Mouse (Mus musculus) right cerebral cortex, postnatal 4 days (tissue): ENCODE results near the gene Fbln1.
A peak's percentile ranks its signal among the peaks of the same experiment; 100 is the strongest.
"Not testable (repeated sequence)": the region's sequence is repeated elsewhere in the genome, so short reads cannot be mapped to it uniquely, and the experiment has no call there.

Experiments used
- DNase-seq: peaks from one replicate; pipeline ENCODE4 v3.0.0-alpha.2; 2022

Fbln1 gene

DNA sequence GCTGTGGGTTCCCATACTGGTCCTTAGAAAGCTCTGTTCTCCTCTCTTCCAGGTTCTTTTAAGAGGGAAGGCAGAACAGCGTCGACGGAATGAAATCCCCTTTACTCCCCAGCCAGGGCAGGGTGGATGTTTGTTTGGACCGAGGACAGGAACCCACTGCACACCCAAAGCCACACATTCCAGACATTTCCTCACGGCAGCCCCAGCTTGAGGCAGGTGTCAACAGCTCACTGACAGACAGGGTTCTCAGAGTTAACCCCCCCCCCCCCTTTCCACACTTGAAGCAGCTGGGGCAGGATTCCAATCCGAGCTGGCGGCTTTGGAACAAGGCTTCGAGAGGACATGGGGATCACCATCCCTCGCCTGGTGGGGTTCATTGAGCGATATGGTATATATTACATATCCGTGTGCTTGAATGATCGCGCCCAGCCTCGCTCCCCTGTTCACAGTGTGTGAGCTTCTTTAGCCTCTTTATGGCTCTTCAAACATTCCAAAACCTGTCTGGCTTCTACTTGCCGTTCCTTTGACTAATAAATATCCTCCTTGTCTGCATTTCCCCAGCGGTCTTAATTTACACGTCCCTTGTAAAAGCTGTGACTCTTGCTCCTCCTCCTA is 92.5 kb downstream of the Fbln1 start:
- no peak for DNase-seq

DNA sequence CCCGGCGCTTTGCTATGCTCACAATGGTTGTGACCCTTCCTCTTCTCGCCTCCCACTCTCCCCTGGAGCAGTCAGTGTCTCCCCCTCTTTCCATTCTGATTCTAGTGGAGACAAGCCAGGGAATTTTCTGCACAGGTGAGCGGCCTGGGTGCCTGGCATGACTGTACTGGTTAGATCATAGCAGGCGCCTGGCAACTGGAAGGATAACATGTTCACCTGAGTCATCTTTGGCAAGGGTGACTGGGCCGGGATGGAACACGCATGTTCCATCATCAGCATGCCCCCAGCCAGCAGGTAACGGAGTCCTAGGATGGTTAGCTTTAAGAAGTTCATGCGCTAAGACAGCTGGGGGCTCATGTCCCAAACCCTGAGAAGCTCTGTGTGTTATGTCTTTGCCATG is 93.2 kb downstream of the Fbln1 start:
- no peak for DNase-seq

DNA sequence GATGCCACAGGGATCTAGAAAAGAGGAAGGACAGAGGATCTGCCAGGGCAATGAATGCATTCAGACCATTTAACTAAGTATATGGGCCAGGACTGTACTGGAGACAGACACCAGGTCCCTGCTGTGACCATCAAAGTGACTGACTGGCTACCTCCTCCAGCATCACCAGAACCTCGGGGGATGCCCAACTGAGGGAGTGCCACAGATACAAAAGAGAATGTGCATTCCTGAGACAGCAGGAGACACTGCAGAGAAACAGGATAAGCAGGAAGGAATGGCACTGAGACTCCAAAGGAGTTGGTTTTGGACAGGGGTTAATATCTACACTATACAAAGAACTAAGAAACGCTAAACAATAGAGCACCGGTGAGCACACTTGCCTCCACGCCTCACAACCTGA is 97.5 kb downstream of the Fbln1 start:
- no peak for DNase-seq

DNA sequence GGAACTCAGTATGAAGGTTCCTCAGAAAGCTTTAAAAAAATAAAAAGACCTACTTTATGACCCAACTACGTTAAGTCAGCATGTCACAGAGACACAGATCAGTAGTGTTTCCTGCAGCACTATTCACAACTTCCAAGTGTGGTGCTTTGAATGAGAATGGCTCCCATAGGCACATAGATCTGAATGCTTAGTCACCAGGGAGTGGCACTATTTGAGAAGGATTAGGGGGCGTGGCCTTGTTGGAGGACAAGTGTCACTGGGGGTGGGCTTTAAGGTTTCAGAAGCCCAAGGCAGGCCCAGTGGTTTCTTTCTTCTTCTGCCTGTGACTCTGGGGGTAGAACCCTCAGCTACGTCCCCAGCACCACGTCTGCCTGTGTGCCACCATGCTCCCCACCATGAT is 98.2 kb downstream of the Fbln1 start:
- DNase-seq, result no peak

DNA sequence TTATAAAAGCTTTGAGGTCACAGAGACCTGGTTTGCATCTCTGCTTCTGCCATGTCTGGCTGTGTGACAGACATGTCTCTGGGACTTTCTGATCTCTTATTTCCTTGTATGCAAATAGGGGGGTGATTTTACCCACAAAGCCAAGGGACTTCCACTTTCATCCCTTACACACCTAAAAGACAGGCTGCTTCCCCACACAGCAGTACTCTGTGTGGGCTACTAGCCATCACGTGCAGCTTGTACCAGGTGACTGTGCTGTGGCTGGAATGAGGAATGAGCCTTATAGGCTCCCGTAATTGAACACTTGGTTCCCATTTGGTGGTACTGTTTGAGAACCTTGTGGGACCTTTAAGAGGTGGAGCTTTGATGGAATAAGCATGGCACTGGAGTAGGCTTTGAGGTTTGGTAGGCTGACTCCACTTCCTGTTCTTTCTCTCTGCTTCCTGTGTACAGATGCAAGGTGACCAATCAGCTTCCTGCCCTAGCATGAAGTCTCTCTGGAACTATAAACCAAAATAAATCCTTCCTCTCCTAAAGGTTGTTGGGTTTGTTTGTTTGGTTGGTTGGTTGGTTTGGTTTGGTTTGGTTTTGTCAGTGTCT is 101.4 kb downstream of the Fbln1 start:
- DNase-seq, result no peak

DNA sequence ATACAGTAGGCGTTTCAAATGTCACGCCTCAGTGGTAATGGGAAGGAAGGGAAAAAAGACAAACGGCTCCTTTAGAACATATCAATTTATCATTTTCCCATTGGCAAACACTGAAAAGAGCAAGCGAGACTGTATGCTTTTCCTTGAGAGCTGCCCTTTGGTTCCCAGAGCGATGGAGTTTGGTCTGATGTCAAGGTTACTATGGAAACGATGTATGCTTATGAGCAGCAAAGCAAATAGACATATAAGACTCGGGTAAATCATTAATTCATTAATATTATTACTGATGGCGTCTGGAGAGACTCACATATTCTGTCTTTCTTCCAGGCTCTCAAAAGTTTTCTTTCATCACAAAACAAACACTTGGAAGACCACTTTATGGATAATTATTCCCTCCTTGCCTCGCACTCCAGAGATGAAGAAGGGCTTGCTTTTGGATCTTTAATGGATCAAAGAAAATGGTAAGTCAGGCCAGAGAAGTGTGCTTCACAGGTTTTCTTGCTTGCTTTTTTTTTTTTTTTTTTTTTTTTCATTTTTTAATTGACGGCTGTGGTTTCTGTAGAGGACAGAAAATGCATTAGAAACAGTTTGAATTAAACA is 105.4 kb downstream of the Fbln1 start:
- no peak for DNase-seq

DNA sequence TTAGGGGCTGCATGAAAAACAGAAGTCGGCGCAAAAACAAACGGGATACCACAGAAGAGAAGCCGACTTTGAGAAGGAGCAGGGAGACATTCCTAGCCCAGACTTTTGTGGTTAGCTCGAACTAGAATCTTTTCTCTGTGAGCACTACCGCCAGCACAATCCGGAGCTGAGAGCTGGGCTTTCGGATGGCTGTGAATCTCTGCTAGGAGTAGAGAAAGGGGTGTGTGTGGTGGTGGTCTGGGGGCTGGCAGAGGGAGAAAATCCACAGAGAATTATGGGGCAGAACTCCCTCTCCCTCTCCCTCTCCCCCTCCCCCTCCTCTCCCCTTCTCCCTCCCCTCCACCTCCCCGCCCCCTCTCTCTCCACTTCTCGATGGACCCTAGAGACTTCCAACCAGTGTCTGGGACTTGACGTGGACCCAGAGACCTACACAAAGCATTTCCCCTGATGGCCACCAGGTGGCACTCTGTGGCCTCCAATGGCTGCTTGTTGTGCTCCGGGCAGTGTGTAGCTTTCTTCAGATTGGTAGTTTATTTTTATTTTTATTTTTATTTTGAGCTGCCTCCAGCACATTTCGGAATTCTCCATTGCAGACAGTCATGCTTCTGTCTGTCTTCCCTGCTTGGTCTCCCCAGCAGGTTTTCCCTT is 109.8 kb downstream of the Fbln1 start:
- peak; percentile 78 for DNase-seq

DNA sequence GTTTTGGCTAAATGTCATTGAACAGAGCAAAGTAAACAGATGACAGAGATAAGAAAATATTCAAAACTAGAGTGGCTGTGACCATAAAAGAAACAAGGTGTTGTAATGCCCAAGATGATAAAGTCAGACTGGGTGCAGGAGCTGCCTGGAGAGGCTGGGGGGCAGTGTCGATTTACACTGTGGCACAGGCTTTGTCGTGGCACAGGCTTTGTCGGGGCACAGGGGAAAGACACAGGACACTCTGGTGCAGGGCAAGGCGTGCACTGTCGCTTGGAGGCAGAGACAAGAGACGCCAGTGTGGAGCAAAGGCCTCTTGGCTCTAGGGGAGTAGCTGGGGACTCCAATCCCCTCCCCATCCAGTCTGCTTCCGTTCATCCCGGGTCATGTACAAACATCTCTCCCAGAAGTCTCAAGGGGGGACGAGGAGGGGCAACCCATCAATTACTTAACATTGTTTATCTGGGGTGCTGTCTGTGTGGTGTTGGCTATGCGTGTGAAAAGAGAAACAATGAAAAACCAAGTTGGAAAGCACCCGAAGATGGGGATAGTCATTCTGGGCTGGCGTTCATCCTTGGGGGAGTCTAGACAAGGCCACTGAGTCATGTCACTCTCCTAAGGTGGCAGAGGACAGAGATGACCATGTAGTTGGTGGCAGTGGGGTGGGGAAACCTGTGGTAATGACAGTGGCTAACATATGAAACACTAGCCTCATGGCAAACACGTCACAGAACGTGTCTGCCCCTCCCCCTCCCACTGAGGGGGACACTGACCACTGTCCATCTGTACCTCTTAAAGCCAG is 110.8 kb downstream of the Fbln1 start:
- no peak for DNase-seq

DNA sequence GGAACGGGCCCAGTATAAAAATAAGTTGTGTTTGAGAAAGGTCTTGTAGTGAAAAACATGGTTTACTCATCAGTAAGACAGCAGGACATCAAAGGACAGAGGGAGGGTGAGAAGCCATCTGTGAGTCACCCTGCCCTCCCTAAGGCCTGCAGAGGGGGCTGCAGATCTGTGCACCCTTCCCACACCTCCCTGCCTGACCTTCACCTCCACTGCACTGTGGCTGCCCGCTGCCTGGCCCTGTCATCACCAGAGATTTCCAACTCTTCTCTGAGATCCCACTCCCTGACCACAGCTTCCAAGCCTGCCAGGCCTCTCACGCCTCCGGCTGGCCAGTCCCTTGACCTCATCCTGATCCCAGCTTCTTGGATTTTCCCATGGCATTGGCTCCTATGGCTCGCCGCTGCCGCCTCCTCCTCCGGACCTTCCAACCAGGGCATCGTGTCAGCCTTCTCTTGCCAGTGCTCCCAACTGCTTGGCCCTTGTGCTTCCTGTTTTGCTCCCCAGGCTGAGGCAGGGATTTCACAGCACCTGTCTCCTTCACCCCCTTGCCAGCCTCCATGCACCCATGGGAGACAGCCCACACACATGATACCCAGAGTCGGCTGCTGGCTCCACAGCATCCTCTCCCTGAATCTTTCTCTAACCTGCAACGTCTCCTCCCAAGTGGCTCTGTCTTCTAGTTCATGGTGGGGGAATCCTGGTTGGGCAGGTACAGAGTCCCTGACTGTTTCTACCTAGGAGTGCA is 114.3 kb downstream of the Fbln1 start:
- no peak for DNase-seq

DNA sequence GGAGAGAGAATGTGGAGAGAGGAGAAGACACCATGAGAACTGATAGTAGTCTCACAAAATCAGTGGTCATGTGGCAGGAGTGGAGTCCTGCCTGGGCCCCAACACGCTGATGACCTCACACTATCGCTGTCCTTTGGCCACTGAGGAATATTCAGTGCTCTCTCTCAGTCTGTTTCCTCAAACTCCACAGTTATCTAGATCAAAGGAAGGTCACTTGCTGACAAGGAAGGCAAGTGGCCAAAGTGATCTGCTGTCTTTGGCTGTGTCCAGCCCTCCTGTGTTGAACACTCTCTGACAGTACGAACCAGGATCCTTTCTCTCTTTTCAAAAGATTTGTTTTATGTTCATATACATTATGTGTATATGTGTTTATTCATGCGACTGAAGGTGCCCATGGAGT is 117.5 kb downstream of the Fbln1 start:
- no peak for DNase-seq

DNA sequence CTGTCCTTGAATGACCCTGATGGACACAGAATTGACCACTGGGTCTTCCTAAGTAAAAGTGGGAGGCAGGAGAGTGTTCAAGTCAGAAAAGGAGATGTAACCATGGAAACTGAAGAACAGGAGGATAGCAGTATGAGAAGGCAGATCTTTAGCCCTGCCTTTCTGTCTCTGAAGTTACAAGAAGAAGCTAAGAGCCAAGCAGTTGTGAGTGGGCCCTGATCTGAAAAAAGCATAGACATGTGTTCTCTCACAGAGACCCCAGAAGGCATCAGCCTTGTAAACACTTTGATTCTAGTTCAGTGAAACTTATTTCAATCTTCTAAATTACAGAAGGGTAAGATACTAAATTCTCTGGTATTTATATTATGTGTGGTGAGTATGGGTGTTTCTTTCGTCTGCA is 118.7 kb downstream of the Fbln1 start:
- no peak for DNase-seq

DNA sequence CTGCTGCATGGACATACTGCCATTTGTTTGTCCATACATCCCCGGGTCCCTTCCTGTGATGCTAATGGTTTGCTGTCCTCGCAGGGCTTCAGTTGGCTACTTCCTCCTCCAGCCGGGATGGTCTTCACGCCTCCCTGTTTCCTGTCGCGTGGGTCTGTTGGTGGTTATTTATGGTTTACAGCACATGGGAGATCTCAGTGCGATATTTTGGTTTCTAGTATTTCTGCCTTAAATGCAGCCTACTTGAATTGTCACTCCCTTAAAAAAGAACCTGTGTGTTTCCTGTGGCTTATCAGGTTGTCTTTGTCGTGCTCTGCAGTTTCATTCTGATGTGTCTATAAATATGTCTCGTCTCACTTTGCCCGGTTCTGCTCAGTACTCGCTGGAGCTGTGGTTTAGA is 122.1 kb downstream of the Fbln1 start:
- DNase-seq, result no peak

DNA sequence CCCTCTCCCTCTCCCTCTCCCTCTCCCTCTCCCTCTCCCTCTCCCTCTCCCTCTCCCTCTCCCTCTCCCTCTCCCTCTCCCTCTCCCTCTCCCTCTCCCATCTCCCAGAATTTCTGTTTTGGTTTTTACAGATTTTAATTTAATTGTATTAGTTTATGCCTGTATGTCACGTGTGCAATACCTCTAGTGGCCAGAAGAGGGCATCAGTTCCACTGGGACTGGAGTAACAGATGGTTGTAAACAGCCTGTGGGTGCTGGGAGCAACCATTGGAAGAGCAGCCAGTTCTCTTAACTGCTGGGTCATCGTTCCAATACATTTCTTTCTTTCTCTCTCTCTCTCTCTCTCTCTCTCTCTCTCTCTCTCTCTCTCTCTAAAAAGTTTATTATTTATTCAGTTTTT is 122.7 kb downstream of the Fbln1 start:
- DNase-seq, result not testable (repeated sequence)

DNA sequence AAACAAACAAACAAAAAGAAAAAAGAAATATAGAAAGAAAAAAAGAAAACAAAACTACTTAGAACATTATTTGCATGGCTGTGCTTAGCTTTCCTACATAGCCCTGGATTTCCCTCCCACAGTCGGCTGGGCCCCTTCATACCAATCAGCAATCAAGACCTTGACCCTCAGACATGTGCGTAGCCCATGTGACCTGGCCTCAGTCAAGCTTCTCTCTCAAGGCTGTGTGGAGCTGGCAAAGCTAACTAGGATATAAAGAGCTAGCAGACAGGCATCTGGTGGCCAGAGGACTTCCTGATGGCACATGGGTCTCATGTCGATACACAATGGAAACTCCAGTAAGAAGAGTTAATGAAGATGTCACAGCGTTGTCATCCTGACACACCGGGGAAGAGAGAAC is 123.3 kb downstream of the Fbln1 start:
- no peak for DNase-seq

DNA sequence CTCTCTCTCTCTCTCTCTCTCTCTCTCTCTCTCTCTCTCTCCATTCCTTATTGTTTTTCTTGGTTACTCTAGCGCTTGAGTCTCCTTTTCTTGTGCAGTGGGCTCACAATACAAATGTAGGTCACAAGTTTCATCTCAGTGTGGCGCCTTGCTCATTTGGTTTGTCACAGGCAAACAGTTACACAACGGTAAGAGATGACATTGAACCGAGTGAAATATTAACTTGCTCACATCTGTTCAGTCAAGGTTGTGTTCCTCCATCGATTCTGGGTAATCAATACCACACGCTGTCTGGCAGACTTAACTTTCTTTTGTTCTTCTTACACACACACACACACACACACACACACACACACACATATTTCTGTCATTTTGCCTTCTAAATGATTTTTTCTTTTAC is 124.3 kb downstream of the Fbln1 start:
- DNase-seq, result no peak

DNA sequence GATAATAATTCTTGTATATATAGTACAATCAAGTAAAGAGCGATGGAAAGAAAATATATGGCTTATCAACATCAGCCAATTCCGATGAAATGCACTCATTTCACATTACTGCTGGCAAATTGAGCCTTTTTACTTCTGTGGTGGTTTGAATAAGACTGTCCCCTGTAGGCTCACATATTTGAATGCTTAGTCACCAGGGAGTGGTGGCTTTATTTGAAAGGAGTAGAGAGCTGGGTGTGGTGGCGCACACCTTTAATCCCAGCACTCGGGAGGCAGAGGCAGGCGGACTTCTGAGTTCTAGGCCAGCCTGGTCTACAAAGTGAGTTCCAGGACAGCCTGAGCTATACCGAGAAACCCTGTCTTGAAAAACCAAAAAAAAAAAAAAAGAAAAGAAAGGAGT is 127.8 kb downstream of the Fbln1 start:
- DNase-seq, result not testable (repeated sequence)

DNA sequence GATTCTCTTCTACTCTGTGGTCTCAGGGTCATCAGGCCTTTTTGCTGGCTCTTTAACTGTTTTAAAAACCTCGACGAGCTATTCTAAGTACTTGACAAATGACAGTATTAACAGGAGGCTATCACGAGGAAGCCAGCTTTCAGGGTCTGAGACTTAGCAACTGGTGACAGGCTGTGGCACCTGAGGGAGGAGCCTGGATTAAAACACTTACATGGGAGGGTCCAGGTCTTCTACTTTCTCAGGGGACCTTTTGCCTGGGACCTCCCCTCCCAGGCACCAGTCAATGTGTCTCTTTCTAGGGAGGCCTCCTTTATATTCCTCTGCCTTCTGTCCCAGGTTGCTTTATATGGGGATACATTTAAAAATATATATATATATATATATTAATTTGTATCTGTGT is 128.5 kb downstream of the Fbln1 start:
- no peak for DNase-seq

DNA sequence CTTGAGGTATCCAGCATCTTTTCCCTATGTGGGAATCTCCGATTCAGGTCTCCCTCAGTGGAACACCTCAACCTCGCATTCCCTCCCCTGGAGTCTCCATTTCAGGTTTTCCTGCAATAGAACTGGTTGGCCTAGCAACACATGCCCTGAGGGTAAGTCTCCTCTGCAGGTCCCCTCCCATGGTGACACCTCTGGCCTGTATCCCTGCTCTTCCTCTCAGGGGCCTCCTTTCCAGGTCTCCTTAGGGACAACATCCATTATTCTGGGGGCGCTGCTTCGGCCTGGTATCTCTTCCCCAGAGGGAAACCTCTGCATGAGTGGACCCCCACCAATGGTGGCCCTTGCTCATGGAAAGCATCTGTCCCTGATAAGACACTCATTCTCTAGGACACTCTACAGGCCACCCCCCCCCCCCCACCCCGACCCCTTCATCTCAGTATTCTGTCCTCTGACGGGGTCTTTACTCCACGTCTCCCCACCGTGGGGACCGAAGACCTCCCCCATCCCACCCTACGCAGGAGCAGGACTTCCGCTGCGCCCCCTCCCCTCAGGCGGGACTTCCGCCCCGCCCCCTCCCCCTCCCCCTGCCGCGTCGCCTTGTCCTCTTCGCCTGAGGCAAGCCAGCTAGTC is 130.0 kb downstream of the Fbln1 start, which contains the start of gene Atxn10:
Gene Atxn10, plus strand, starts transcription at position 575 of the 630 bp plus-strand sequence.
- no peak for DNase-seq
